Mouse (Mus musculus) adrenal gland, adult 18-20 months (tissue): ENCODE measurements around the gene Slc7a1. TPM values are rescaled to one million over a fixed set of nuclear protein-coding genes. Genes with fewer than 3 reads are reported as not detected.

Source experiments
- DNase-seq, 2 experiments: peaks; one replicate each; pipeline ENCODE4 v3.0.0; 2021 to 2022; ENCODE audit warnings: low spot score in 2 of 2
- long read RNA-seq, 2 experiments: library from polyadenylated mRNA; stranded (forward); transcript quantifications; one replicate each; pipeline ENCODE4 v2.0.0; 2021
- total RNA-seq, 2 experiments: library from RNA; stranded (reverse); gene quantifications; 1 replicate in 1 of 2; 2 replicates in 1 of 2; pipeline ENCODE4 v1.2.3; 2021

Slc7a1 gene
- total RNA-seq, result 10 to 100 TPM; 87.0 to 94.9 TPM
- long read RNA-seq, experiment 1, full-length matches to known transcripts, result 1 of 13 reads
- long read RNA-seq, experiment 1, partial matches to known transcripts, result 0 of 13 reads
- long read RNA-seq, experiment 1, other reads (novel, unspliced or antisense), result 12 of 13 reads
- long read RNA-seq, experiment 2, partial matches to known transcripts, result 0 of 13 reads
- long read RNA-seq, experiment 2, other reads (novel, unspliced or antisense), result 13 of 13 reads

- peak; percentile 92 for DNase-seq
Measured at GRCm38 (mm10) chr5:148399660-148400443, at the start of gene Slc7a1. Gene Slc7a1 (minus strand): TSS chr5:148399904.

GRCm38 (mm10) chr5:148444974-148445373 lies 45.3 kb upstream of the Slc7a1 start:
- no peak for DNase-seq

- DNase-seq, result peak; percentile 48 to 58
Measured at GRCm38 (mm10) chr5:148443734-148444133, 44.0 kb upstream of the Slc7a1 start.

- DNase-seq, result no peak
Measured at GRCm38 (mm10) chr5:148435660-148436059, 36.0 kb upstream of the Slc7a1 start.

- DNase-seq, result no peak
Measured at GRCm38 (mm10) chr5:148432121-148432520, 32.4 kb upstream of the Slc7a1 start.

GRCm38 (mm10) chr5:148428846-148429245 lies 29.1 kb upstream of the Slc7a1 start:
- no peak for DNase-seq

GRCm38 (mm10) chr5:148425136-148425535 lies 25.4 kb upstream of the Slc7a1 start:
- no peak for DNase-seq

GRCm38 (mm10) chr5:148421326-148421725 lies 21.6 kb upstream of the Slc7a1 start:
- no peak for DNase-seq

- DNase-seq, result peak; percentile 31 to 33
Measured at GRCm38 (mm10) chr5:148419112-148419526, 19.4 kb upstream of the Slc7a1 start.

GRCm38 (mm10) chr5:148418436-148418835 lies 18.7 kb upstream of the Slc7a1 start:
- DNase-seq, result no peak

- no peak for DNase-seq
Measured at GRCm38 (mm10) chr5:148417756-148418155, 18.1 kb upstream of the Slc7a1 start.

- no peak for DNase-seq
Measured at GRCm38 (mm10) chr5:148416461-148416860, 16.8 kb upstream of the Slc7a1 start.

GRCm38 (mm10) chr5:148414233-148414632 lies 14.5 kb upstream of the Slc7a1 start:
- DNase-seq, result no peak

GRCm38 (mm10) chr5:148412504-148412903 lies 12.8 kb upstream of the Slc7a1 start:
- no peak for DNase-seq

GRCm38 (mm10) chr5:148409465-148409864 lies 9.8 kb upstream of the Slc7a1 start:
- no peak for DNase-seq

GRCm38 (mm10) chr5:148406913-148407312 lies 7.2 kb upstream of the Slc7a1 start:
- no peak for DNase-seq

- DNase-seq, result no peak
Measured at GRCm38 (mm10) chr5:148404548-148404947, 4.8 kb upstream of the Slc7a1 start.

GRCm38 (mm10) chr5:148402641-148403040 lies 2.9 kb upstream of the Slc7a1 start:
- DNase-seq, result no peak

GRCm38 (mm10) chr5:148398766-148399659 lies 691 bp downstream of the Slc7a1 start:
- DNase-seq, result peak; percentile 49 to 52

GRCm38 (mm10) chr5:148398451-148398765 lies 1.3 kb downstream of the Slc7a1 start:
- DNase-seq, result no peak

GRCm38 (mm10) chr5:148397911-148398310 lies 1.8 kb downstream of the Slc7a1 start:
- no peak for DNase-seq

GRCm38 (mm10) chr5:148397418-148397817 lies 2.3 kb downstream of the Slc7a1 start:
- DNase-seq, result no peak
